Mouse (Mus musculus) olfactory bulb, adult 2 months (tissue): Measurements from ENCODE around the gene Sprr2a3.
"Not testable (repeated sequence)": the region's sequence is repeated elsewhere in the genome, so short reads cannot be mapped to it uniquely, and the experiment has no call there.

Source experiments
- CTCF ChIP-seq: fragments of 200-500 bp; IDR thresholded peaks from 2 replicates; pipeline ENCODE4 v1.5.1; 2012; ENCODE audit warnings: low read depth, mild to moderate bottlenecking, low read length, moderate library complexity; ENCODE audit not compliant: insufficient read depth
- POLR2A ChIP-seq: fragments of 200-500 bp; IDR thresholded peaks from 2 replicates; pipeline ENCODE4 v1.6.1; 2012; ENCODE audit warnings: mild to moderate bottlenecking, low read depth, low read length, moderate library complexity; ENCODE audit not compliant: insufficient read depth

DNA sequence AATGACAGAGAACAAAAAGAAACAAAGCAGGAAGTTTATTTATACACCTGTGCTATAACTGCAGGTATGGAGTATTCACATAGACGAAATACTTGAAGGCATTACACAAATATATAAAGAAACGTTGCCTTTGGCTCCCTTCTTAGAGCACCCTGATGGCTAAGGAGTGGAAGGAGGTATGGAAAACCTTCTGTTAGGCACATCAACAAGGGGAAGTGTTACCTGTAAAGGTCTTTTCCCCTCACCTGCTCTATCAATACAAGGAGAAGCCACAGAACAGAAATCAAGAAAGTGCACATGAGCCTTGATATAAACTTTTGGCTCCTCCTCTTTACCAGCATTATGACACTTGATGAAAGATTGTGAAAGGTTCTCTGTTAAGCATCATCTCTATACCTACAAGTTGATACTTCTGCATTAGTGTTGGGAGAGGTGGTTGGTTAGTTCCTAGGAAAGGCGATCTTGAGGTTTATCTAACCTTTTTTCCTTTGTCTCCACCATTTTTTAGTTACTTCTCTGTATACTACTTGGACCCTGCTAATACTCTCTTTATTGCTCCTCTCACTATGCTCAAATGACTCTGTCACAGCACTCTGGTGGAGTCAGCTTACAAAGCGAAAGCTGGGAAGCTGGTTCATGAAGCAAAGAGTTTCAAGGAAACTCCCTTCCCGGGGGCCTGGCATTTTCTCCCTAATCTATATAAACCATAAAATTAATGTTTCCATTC, 48.6 kb upstream of the Sprr2a3 start:
- not testable (repeated sequence) for TF ChIP-seq POLR2A, CTCF
